10 mouse cellular contexts compared by ENCODE assay signal in genomic region chr3:133163174-133163573, GRCm38 (mm10).
A peak's percentile ranks its signal among the peaks of the same experiment; 100 is the strongest.
DNase-seq lines count a peak whose midpoint lies in the region; ATAC-seq and TF ChIP-seq lines count a peak whose summit lies in the region.
"Had no signal": no experiment of that assay in that cellular context is flagged by ENCODE, and none has a peak within 500 bp of the region (broad histone marks: within the 10 kb centered on the region; RNA-seq: fewer than 3 reads in every experiment).

No protein-coding gene starts in this region.

- ATAC-seq in frontal cortex, adult (ENCODE audit: low TSS enrichment): peak; percentile 60
- ATAC-seq in limb, embryonic 14.5 days (ENCODE audit: low FRiP score, low read depth): 0 out of 2 replicates have a peak, but pooled peaks have one; percentile 60
- no peak for ATAC-seq in megakaryocyte, adult 5-6 weeks (ENCODE audit: poor library complexity, severe bottlenecking)

- H3K27me3 ChIP-seq in limb, embryonic 14.5 days (ENCODE audit: control insufficient read depth, insufficient read depth, low read length): no peaks in the 10 kb centered on the region
- H3K27me3 ChIP-seq: liver, embryonic 15.5 days had no signal

- WGBS in limb, embryonic 14.5 days: 56% methylated on average over 7 of the region's 7 CpGs

- H3K36me3 ChIP-seq in limb, embryonic 14.5 days (ENCODE audit: control insufficient read depth, insufficient read depth, low read length): no peaks in the 10 kb centered on the region
- H3K36me3 ChIP-seq: liver, embryonic 15.5 days had no signal

- TF ChIP-seq POLR2A in limb, embryonic 14.5 days (IDR thresholded peaks at IDR 0.05; ENCODE audit: borderline replicate concordance, extremely low read depth, insufficient read depth, insufficient read length): no peak

- H3K4me2 ChIP-seq in limb, embryonic 14.5 days (replicated peaks; ENCODE audit: low read depth, low read length, severe bottlenecking): no peak overlapping the region
- H3K4me2 ChIP-seq: liver, embryonic 15.5 days had no signal

- DNase-seq in frontal cortex, postnatal 10 days (ENCODE audit: low spot score in 2 of 2): no peak
- peak; percentile 32 to 58 for DNase-seq in right cerebral cortex, postnatal 10 days (ENCODE audit: low spot score in 2 of 2)
- no peak for DNase-seq in right cerebral cortex, postnatal 25 days
- peak; percentile 31 for DNase-seq in limb, embryonic 14.5 days (ENCODE audit: low spot score)
- no peak for DNase-seq in kidney, adult 9 months
- no peak for DNase-seq in heart, adult 18-20 months
- DNase-seq: heart, postnatal 10 days had no signal

- no peak overlapping the region for H3K9ac ChIP-seq in limb, embryonic 14.5 days (ENCODE audit: low read depth, low read length, severe bottlenecking)
- H3K9ac ChIP-seq: liver, embryonic 15.5 days had no signal

- H3K9me3 ChIP-seq in limb, embryonic 14.5 days (ENCODE audit: control insufficient read depth, low read length): no peaks in the 10 kb centered on the region
- H3K9me3 ChIP-seq: liver, embryonic 15.5 days had no signal

- no peak overlapping the region for H3K4me3 ChIP-seq in limb, embryonic 14.5 days (replicated peaks; ENCODE audit: low read length)
- H3K4me3 ChIP-seq: liver, embryonic 15.5 days had no signal

- 0 out of 2 replicates have a peak, but pooled peaks cover 5% of the 10 kb centered on the region for H3K4me1 ChIP-seq in limb, embryonic 14.5 days (ENCODE audit: control insufficient read depth, insufficient read depth, low read length)
- H3K4me1 ChIP-seq: liver, embryonic 15.5 days had no signal

- H3K27ac ChIP-seq in limb, embryonic 14.5 days (replicated peaks; ENCODE audit: low read depth, low read length): no peak overlapping the region
- H3K27ac ChIP-seq: liver, embryonic 15.5 days had no signal

Comparison
In these comparisons a context has a peak if more than half of its experiments do, and no peak if none do; other contexts are left out.
1. DNase-seq: peak in right cerebral cortex, postnatal 10 days (2 of 2) and limb, embryonic 14.5 days (single experiment); none in frontal cortex, postnatal 10 days (0 of 2), right cerebral cortex, postnatal 25 days (single experiment), kidney, adult 9 months (single experiment) and heart, adult 18-20 months (0 of 2).